Mouse (Mus musculus): Measurements from ENCODE around the gene Wdr72.

Wdr72 gene

DNA sequence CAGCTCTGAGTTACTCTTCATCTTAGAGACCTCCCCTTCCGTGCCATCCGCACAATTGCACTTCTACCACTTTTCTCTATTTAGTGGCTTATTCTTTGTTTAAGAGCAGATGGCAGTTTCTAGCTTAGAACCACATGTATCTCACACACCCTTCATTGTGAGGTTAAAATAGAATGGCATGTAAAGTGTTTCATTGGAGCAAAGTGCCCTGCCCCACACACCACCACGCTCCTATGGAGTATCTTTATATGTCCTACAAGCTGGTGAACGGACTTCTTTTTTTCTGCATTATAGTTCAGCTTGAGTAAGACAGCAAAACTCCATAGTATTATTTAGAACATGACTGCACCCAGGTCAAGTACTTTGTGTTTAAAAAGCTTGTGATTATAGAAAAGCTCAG is 137.9 kb downstream of the Wdr72 start:
- DNase-seq = no peak

DNA sequence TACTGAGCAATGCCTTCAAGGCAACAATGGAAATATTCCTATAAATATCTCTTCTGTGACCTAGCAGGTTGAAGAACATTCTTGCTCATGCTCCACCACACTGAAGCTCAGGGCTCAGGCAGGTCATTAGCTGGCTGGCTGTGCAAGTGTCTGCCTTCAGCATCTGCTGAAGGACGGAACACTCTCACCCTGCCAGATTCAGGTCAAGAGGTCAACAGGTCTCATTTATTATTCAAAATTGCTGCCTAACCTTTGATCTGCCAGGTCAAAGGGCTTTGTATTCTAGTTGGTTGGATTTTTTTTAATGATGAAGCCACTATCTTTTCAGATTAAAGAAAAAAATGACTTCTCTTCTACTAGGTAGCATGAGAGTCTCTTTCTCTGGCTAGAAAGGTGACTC is 139.3 kb downstream of the Wdr72 start:
- no peak for DNase-seq

DNA sequence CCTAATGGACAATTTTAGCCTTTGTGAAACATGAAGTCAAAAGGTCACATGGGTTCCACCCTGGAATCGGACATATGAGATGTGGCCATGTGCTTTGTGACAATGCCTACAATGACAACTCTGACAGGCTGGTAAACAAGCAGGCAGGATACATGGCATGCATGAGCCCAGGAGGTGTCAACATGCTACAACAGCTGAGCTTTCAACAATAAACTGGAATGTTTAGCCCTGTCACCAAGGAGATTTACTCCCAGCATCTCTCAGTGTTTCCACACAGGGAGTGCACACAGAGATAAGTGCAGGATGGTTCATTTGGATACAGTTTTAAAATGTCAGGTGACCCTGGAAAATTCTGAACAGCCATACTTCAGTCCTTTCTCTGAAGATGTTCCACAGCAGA is 140.4 kb downstream of the Wdr72 start:
- no peak for DNase-seq

DNA sequence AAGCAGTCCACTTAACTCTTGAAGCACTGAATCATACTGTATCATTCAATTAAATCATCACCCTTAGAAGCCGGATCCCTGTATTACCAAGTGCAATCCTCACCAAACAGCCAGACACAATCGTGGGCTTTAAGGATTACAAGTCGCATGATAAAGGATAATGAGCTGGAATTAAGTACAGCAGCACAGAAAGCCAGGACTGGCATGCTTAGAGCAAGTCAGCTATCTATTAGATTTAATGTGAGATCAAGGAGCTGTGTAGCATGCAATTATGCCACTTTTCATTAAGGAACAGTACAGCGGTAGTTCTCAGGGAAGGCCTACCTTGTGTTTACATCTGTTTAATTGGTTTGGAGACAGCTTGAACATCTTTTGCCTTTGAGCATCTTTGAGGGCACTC is 148.2 kb downstream of the Wdr72 start:
- DNase-seq = no peak

DNA sequence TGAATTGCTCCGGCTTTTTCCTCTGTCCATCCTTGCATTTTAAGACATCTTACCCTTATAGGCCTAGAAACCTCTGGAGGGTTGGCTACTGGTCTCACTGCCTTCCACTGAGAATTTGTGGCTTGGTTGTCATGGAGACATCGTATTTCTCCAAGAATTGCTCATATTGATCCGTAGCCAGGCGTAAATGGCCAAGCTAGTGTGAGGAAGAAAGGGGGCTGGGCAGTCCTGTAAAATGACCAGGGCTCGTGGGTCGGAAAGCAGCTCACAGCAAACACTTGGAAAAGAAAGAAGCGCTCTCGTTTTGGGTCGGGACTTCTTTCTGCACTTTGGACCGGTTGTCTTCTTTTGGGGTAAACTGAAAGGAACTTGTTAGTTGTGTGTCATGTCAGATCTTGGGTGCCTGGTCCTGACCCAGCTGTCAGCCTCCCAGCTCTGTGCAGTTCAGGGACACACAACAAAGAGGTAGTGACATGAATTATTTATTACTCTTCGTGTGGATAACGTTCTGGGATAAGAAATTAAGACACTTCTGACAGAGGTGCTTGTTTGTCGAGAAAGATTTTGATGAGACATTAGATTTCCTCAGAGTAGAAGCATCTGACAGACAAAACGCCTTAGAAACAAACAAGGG is 167.7 kb downstream of the Wdr72 start:
- no peak for DNase-seq

DNA sequence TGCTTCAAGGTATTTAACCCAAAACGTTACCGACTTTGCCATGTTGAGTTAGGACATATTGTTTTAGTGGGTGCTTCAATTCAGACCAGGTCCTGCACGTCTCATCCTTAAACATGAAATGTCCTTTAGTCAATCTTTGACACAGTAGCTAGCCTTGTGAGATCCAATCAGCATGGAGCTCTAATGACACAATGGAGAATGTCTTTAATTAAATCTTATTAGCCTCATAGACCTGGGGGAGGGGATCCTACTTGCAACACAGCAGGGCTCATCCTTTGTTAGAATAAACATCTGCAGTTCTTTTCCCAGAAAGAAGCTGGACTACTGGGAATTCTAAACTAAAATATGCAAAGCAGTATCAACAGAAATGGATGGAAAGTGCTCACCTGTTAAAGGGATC is 171.9 kb downstream of the Wdr72 start:
- DNase-seq = no peak

DNA sequence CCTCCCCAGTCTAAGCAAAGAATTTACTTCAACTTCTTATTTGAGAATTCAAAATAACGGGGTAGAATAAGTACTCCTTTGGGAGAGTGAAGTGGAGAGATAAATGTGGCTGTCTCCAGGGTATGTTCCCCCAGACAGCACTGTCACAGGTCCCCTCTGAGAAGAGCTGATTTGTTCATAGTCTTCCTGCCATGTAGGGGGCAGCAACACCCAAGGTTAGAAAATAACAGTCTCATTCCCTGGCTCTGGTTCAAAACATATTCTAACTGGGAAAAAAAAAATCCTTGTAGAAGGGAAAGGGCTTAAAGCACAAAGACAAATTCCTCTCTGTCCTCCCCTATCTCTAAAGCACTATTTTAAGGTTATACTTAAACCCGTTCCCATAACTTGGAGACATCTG is 176.1 kb downstream of the Wdr72 start:
- no peak for DNase-seq

DNA sequence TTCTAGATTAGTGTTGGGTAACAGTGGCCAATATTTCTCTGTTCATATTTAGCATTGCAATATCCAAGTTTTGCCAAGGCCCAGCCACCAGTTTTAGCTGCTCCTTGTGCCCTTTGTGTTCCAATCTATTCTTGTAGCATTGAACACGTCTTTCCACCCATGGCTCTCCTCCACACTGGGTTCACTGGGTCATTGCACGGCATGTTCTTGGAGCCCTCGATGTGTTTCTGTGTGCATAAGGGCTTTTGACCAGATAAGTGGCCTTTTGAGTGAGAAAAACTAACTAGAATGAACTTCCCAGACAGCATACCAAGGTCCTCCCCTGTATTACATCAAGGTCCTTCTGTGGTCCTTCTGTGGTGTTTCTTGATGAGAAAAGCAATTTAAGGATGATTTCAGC is 184.3 kb downstream of the Wdr72 start:
- DNase-seq = no peak

DNA sequence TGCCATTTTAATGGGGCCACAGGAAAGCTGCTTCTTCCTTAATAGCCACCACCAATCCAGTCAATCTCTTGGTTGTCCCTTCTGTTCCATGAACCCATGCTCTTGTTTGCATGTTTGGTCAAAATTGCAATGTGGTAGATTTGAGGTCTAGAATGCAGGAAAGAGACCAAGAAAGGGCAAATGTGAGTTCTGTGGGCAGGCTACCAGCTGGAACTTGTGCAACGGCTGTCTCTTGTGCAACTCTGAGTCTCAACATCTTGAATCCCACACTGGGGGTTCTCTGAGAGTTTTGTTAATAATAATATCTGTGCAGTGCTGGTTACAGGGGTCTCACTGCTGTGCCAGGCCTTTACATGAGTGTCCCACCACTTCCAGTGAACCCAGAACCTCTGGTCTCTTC is 208.6 kb downstream of the Wdr72 start:
- DNase-seq = no peak

DNA sequence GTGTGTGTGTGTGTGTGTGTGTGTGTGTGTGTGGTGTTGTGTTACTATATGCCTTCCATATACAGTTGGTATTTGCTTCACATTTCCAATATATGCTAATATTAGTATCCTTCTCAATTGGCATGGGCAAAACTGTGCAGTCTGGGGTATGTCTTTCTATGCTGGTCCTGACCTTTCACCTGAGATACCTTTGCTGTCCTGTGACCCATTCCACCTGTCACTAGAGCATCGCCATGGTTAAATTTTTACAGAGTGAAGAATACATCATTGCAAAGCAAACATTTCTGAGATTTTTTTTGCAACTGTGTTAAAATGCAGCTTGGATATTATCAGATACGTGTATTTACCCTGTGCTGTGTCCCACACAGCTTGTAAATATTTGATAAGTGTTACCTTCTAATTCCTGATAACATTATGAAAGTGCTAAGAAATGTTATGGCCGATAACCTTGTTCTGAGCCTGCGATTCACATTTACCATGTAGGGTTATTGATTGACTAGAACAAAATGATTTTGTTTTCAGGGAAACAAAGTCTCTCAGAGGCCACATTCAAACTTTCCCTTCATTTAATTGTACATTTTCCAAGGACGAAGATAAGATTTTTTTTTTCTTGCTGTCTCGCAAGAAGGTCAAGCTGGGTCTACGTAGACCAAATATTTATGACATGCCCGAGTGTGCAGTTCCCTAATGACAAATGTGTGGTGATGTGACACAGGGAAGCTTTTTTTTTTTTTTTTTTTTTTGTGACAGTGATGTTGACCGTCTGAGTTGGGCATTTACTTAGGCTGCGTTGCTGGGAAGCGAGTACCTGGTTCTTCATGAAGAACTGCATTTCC is 214.2 kb downstream of the Wdr72 start:
- no peak for DNase-seq

- no peak for DNase-seq
Measured at GRCm38 (mm10) chr9:74324925-74325295, 214.8 kb downstream of the Wdr72 start.

GRCm38 (mm10) chr9:74325981-74326380 is 215.8 kb downstream of the Wdr72 start:
- DNase-seq = no peak

- DNase-seq = no peak
Measured at GRCm38 (mm10) chr9:74328821-74329220, 218.7 kb downstream of the Wdr72 start.

- no peak for DNase-seq
Measured at GRCm38 (mm10) chr9:74330706-74331495, 220.7 kb downstream of the Wdr72 start.

DNA sequence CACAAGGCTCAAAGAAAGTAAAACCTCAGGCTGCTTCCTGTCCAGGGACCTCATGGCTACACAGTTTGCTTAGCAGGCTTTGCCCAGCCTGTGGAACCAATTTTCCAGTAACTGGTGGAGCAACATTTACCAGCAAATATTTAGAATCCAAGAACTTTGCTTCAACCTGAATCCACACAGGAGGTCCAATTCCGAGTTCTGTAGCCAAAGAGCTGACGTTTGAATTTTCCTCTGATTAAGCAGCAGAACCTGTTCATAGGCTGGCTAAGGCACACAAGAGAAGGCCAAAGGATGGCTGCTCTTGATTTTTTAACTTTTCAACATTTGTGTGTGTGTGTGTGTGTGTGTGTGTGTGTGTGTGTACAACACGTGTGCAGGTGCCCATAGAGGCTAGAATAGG is 222.2 kb downstream of the Wdr72 start:
- DNase-seq = no peak
